Mouse (Mus musculus) embryonic facial prominence, embryonic 13.5 days (tissue): ENCODE measurements around the gene Itgb4. TPM values are rescaled to one million over a fixed set of nuclear protein-coding genes. Genes with fewer than 3 reads are reported as not detected.

Source experiments
- ATAC-seq: fragments of 200-750 bp; cut with Nextera tagmentation; 2 replicates; pipeline ENCODE4 v1.8.0; 2017; ENCODE audit warnings: low read depth; ENCODE audit not compliant: insufficient number of reproducible peaks, insufficient read depth, low FRiP score, low TSS enrichment
- H3K27ac ChIP-seq: fragments of 300-500 bp; sonication (generic); 2 replicates; pipeline ENCODE4 v1.5.1; 2015; ENCODE audit warnings: moderate library complexity, mild to moderate bottlenecking, inconsistent platforms
- H3K27me3 ChIP-seq: fragments of 300-500 bp; sonication (generic); 2 replicates; pipeline ENCODE4 v1.6.1; 2015; ENCODE audit warnings: mild to moderate bottlenecking, inconsistent platforms
- H3K36me3 ChIP-seq: fragments of 300-500 bp; sonication (generic); 2 replicates; pipeline ENCODE4 v1.6.1; 2015; ENCODE audit warnings: mild to moderate bottlenecking, inconsistent platforms
- H3K4me1 ChIP-seq: fragments of 300-500 bp; sonication (generic); 2 replicates; pipeline ENCODE4 v1.6.1; 2015; ENCODE audit warnings: inconsistent platforms
- H3K4me2 ChIP-seq: fragments of 300-500 bp; sonication (generic); 2 replicates; pipeline ENCODE4 v1.6.1; 2015; ENCODE audit warnings: moderate library complexity, mild to moderate bottlenecking, inconsistent platforms
- H3K4me3 ChIP-seq: fragments of 300-500 bp; sonication (generic); 2 replicates; pipeline ENCODE4 v1.5.1; 2015; ENCODE audit warnings: mild to moderate bottlenecking, inconsistent platforms
- H3K9ac ChIP-seq: fragments of 300-500 bp; sonication (generic); 2 replicates; pipeline ENCODE4 v1.6.1; 2015; ENCODE audit warnings: mild to moderate bottlenecking, inconsistent platforms
- H3K9me3 ChIP-seq: fragments of 300-500 bp; sonication (generic); 2 replicates; pipeline ENCODE4 v1.6.1; 2016; ENCODE audit warnings: inconsistent platforms
- WGBS: fragments of 180-500 bp; shearing (Covaris S2); methylation state at CpG from one replicate; pipeline ENCODE4 v1.1.7; 2015; ENCODE audit warnings: mixed read lengths; 5-methylcytosine and 5-hydroxymethylcytosine counted together
- polyA plus RNA-seq: library from polyadenylated mRNA; unstranded; fragments of >200 nt; fragmentation: Nextera tagmentation; extraction: Ambion mirVana; gene quantifications from 2 replicates; pipeline ENCODE4 v1.2.1, GENCODE M21; 2015

Itgb4 gene
- polyA plus RNA-seq, 1 experiment from 2014 or later: 11.6 TPM

- 86% methylated on average over 2 of the region's 2 CpGs for WGBS
- Histone ChIP-seq H3K27me3 (no peaks in the 10 kb centered on the region), H3K36me3 (peaks cover 90% of the 10 kb centered on the region), H3K4me3 (no peak overlapping the region), H3K4me1 (peaks cover 10% of the 10 kb centered on the region; the same call in 1 of the 2 replicates), H3K9me3 (no peaks in the 10 kb centered on the region), H3K4me2 (no peak overlapping the region), H3K9ac (no peak overlapping the region), H3K27ac (peak overlapping the region; percentile 44; the same call in 1 of the 2 replicates)
- no peak for ATAC-seq
Observed at GRCm38 (mm10) chr11:115950719-115951118, 23.8 kb upstream of the Itgb4 start.

- WGBS: 84% methylated on average over 5 of the region's 5 CpGs
- H3K4me1 ChIP-seq: peaks cover 26% of the 10 kb centered on the region
- no peak for ATAC-seq
- H3K9me3 ChIP-seq: no peaks in the 10 kb centered on the region
- H3K36me3 ChIP-seq: peaks cover 80% of the 10 kb centered on the region
- H3K4me2 ChIP-seq: no peak overlapping the region
- H3K4me3 ChIP-seq: no peak overlapping the region
- H3K9ac ChIP-seq: no peak overlapping the region
- no peaks in the 10 kb centered on the region for H3K27me3 ChIP-seq
- peak overlapping the region; percentile 44; the same call in 1 of the 2 replicates for H3K27ac ChIP-seq
Observed at GRCm38 (mm10) chr11:115954712-115955111, 19.8 kb upstream of the Itgb4 start.

- no peak overlapping the region for H3K4me2 ChIP-seq
- H3K27ac ChIP-seq: 0 out of 2 replicates have a peak overlapping the region, but pooled peaks have one; percentile 82
- ATAC-seq: no peak
- no peaks in the 10 kb centered on the region for H3K27me3 ChIP-seq
- no peak overlapping the region for H3K9ac ChIP-seq
- WGBS: 46% methylated on average over 10 of the region's 10 CpGs
- H3K4me1 ChIP-seq: peaks cover 26% of the 10 kb centered on the region
- no peak overlapping the region for H3K4me3 ChIP-seq
- peaks cover 81% of the 10 kb centered on the region for H3K36me3 ChIP-seq
- H3K9me3 ChIP-seq: no peaks in the 10 kb centered on the region
Observed at GRCm38 (mm10) chr11:115955195-115955858, 19.2 kb upstream of the Itgb4 start.

GRCm38 (mm10) chr11:115956453-115956852 lies 18.1 kb upstream of the Itgb4 start:
- Histone ChIP-seq H3K36me3 (peaks cover 81% of the 10 kb centered on the region), H3K4me2 (no peak overlapping the region), H3K4me3 (no peak overlapping the region), H3K27me3 (no peaks in the 10 kb centered on the region), H3K4me1 (peaks cover 26% of the 10 kb centered on the region), H3K9me3 (no peaks in the 10 kb centered on the region), H3K27ac (peak overlapping the region; percentile 82), H3K9ac (0 out of 2 replicates have a peak overlapping the region, but pooled peaks have one; percentile 0)
- 32% methylated on average over 4 of the region's 4 CpGs for WGBS
- ATAC-seq: no peak; the same call in 1 of the 2 replicates

GRCm38 (mm10) chr11:115957971-115958370 lies 16.5 kb upstream of the Itgb4 start:
- WGBS: 49% methylated on average over 7 of the region's 7 CpGs
- no peaks in the 10 kb centered on the region for H3K9me3 ChIP-seq
- H3K4me1 ChIP-seq: peaks cover 26% of the 10 kb centered on the region
- ATAC-seq: no peak
- H3K27me3 ChIP-seq: no peaks in the 10 kb centered on the region
- H3K36me3 ChIP-seq: peaks cover 81% of the 10 kb centered on the region
- H3K4me2 ChIP-seq: no peak overlapping the region
- H3K9ac ChIP-seq: 0 out of 2 replicates have a peak overlapping the region, but pooled peaks have one; percentile 32
- peak overlapping the region; percentile 82; the same call in 1 of the 2 replicates for H3K27ac ChIP-seq
- H3K4me3 ChIP-seq: no peak overlapping the region

GRCm38 (mm10) chr11:115959018-115959417 lies 15.5 kb upstream of the Itgb4 start:
- ATAC-seq: no peak
- Histone ChIP-seq H3K36me3 (peaks cover 83% of the 10 kb centered on the region), H3K4me3 (no peak overlapping the region), H3K4me1 (peaks cover 26% of the 10 kb centered on the region), H3K27ac (no peak overlapping the region), H3K9me3 (no peaks in the 10 kb centered on the region), H3K9ac (no peak overlapping the region), H3K4me2 (no peak overlapping the region), H3K27me3 (no peaks in the 10 kb centered on the region)
- 98% methylated on average over 9 of the region's 9 CpGs for WGBS

- no peaks in the 10 kb centered on the region for H3K27me3 ChIP-seq
- H3K4me3 ChIP-seq: no peak overlapping the region
- no peak overlapping the region for H3K27ac ChIP-seq
- H3K4me2 ChIP-seq: no peak overlapping the region
- peaks cover 84% of the 10 kb centered on the region for H3K36me3 ChIP-seq
- peaks cover 1% of the 10 kb centered on the region; the same call in 1 of the 2 replicates for H3K4me1 ChIP-seq
- WGBS: 93% methylated on average over 9 of the region's 9 CpGs
- no peak for ATAC-seq
- H3K9ac ChIP-seq: no peak overlapping the region
- H3K9me3 ChIP-seq: no peaks in the 10 kb centered on the region
Observed at GRCm38 (mm10) chr11:115962651-115963412, 11.7 kb upstream of the Itgb4 start.

- Histone ChIP-seq H3K36me3 (peaks cover 71% of the 10 kb centered on the region), H3K4me2 (no peak overlapping the region), H3K9me3 (no peaks in the 10 kb centered on the region), H3K4me1 (peaks cover 6% of the 10 kb centered on the region), H3K27me3 (no peaks in the 10 kb centered on the region), H3K27ac (no peak overlapping the region), H3K4me3 (no peak overlapping the region), H3K9ac (no peak overlapping the region)
- 87% methylated on average over 10 of the region's 10 CpGs for WGBS
- no peak for ATAC-seq
Observed at GRCm38 (mm10) chr11:115964977-115965604, 9.4 kb upstream of the Itgb4 start.

GRCm38 (mm10) chr11:115968731-115969405 lies 5.6 kb upstream of the Itgb4 start:
- H3K4me3 ChIP-seq: no peak overlapping the region
- ATAC-seq: no peak

GRCm38 (mm10) chr11:115970006-115970673 lies 4.4 kb upstream of the Itgb4 start:
- Histone ChIP-seq H3K4me1 (peaks cover 23% of the 10 kb centered on the region), H3K27me3 (peaks cover 20% of the 10 kb centered on the region), H3K27ac (peak overlapping the region; percentile 41), H3K9me3 (no peaks in the 10 kb centered on the region), H3K4me3 (no peak overlapping the region), H3K36me3 (peaks cover 20% of the 10 kb centered on the region), H3K9ac (no peak overlapping the region), H3K4me2 (no peak overlapping the region)
- no peak for ATAC-seq
- 57% methylated on average over 15 of the region's 15 CpGs for WGBS

More at GRCm38 (mm10) chr11:115968731-115969405, 5.6 kb upstream of the Itgb4 start:
- H3K9me3 ChIP-seq: no peaks in the 10 kb centered on the region
- no peak overlapping the region for H3K9ac ChIP-seq
- peaks cover 11% of the 10 kb centered on the region for H3K4me1 ChIP-seq
- H3K27me3 ChIP-seq: peaks cover 8% of the 10 kb centered on the region
- H3K27ac ChIP-seq: no peak overlapping the region
- H3K36me3 ChIP-seq: peaks cover 33% of the 10 kb centered on the region
- 72% methylated on average over 5 of the region's 5 CpGs for WGBS
- no peak overlapping the region for H3K4me2 ChIP-seq

GRCm38 (mm10) chr11:115971016-115971415 lies 3.5 kb upstream of the Itgb4 start:
- no peak for ATAC-seq
- peaks cover 11% of the 10 kb centered on the region for H3K36me3 ChIP-seq
- no peak overlapping the region for H3K9ac ChIP-seq
- 72% methylated on average over 6 of the region's 6 CpGs for WGBS
- H3K4me1 ChIP-seq: peaks cover 24% of the 10 kb centered on the region
- H3K27ac ChIP-seq: no peak overlapping the region
- no peak overlapping the region for H3K4me2 ChIP-seq
- H3K27me3 ChIP-seq: peaks cover 29% of the 10 kb centered on the region
- H3K9me3 ChIP-seq: no peaks in the 10 kb centered on the region
- no peak overlapping the region for H3K4me3 ChIP-seq
